Mouse (Mus musculus) ES-Bruce4 (cell line): ENCODE results near the gene Pde3b. TPM values are rescaled to one million over a fixed set of nuclear protein-coding genes. Genes with fewer than 3 reads are reported as not detected.

ENCODE experiments used
- H3K27ac ChIP-seq: 2 replicates; pipeline ENCODE4 v1.5.1; 2012; ENCODE audit warnings: low read length, inconsistent platforms; ENCODE audit not compliant: insufficient read depth
- H3K27me3 ChIP-seq: 2 replicates; pipeline ENCODE4 v1.6.1; 2012; ENCODE audit warnings: mild to moderate bottlenecking, low read length, inconsistent platforms; ENCODE audit not compliant: control insufficient read depth, poor library complexity, insufficient read depth, severe bottlenecking
- H3K36me3 ChIP-seq: 2 replicates; pipeline ENCODE4 v1.6.1; 2012; ENCODE audit warnings: inconsistent platforms, mild to moderate bottlenecking, low read length, moderate library complexity; ENCODE audit not compliant: control insufficient read depth, poor library complexity, insufficient read depth, severe bottlenecking
- H3K4me1 ChIP-seq: one replicate; pipeline ENCODE4 v1.8.1; 2011; ENCODE audit warnings: low read length; ENCODE audit not compliant: control insufficient read depth, insufficient read depth
- H3K4me3 ChIP-seq: 2 replicates; pipeline ENCODE4 v1.5.1; 2011; ENCODE audit warnings: low read depth, mild to moderate bottlenecking, low read length
- H3K9ac ChIP-seq: 2 replicates; pipeline ENCODE4 v1.6.1; 2012; ENCODE audit warnings: low read depth, mild to moderate bottlenecking, inconsistent platforms; ENCODE audit not compliant: poor library complexity, severe bottlenecking
- H3K9me3 ChIP-seq: replicated peaks from 2 replicates; pipeline ENCODE4 v1.6.1; 2012; ENCODE audit warnings: mild to moderate bottlenecking, low read length, inconsistent platforms; ENCODE audit not compliant: control insufficient read depth, poor library complexity, insufficient read depth, severe bottlenecking
- CTCF ChIP-seq: IDR thresholded peaks from one replicate; pipeline ENCODE4 v1.8.1; 2011; ENCODE audit warnings: low read depth, low read length
- EP300 ChIP-seq: IDR thresholded peaks from 2 replicates; pipeline ENCODE4 v1.6.1; 2011; ENCODE audit warnings: low read depth, low read length; ENCODE audit not compliant: insufficient read depth
- POLR2A ChIP-seq: IDR thresholded peaks from one replicate; pipeline ENCODE4 v1.8.1; 2011; ENCODE audit warnings: low read length; ENCODE audit not compliant: insufficient read depth
- polyA plus RNA-seq: library from polyadenylated mRNA; stranded (reverse); fragments of >200 nt; gene quantifications from 2 replicates; pipeline ENCODE4 v1.2.4, GENCODE M21; 2011; ENCODE audit warnings: low read depth; ENCODE audit not compliant: missing spikeins, insufficient read depth, insufficient read length

Gene Pde3b
- polyA plus RNA-seq, 1 experiment = 15.7 TPM

- H3K4me3 ChIP-seq = no peak overlapping the region
- TF ChIP-seq POLR2A = no peak
- TF ChIP-seq EP300 = no peak
- TF ChIP-seq CTCF = no peak
- H3K4me1 ChIP-seq = no peaks in the 10 kb centered on the region
- no peaks in the 10 kb centered on the region for H3K9me3 ChIP-seq
- H3K36me3 ChIP-seq = no peaks in the 10 kb centered on the region
- no peaks in the 10 kb centered on the region for H3K27me3 ChIP-seq
- H3K9ac ChIP-seq = no peak overlapping the region
- H3K27ac ChIP-seq = no peak overlapping the region
Measured at GRCm38 (mm10) chr7:114466358-114466757, 51.3 kb downstream of the Pde3b start.

- no peak overlapping the region for H3K4me3 ChIP-seq
- no peaks in the 10 kb centered on the region for H3K27me3 ChIP-seq
- no peaks in the 10 kb centered on the region for H3K36me3 ChIP-seq
- no peak overlapping the region for H3K27ac ChIP-seq
- H3K9me3 ChIP-seq = no peaks in the 10 kb centered on the region
- no peaks in the 10 kb centered on the region for H3K4me1 ChIP-seq
- H3K9ac ChIP-seq = no peak overlapping the region
- no peak for TF ChIP-seq CTCF
- no peak for TF ChIP-seq EP300
- no peak for TF ChIP-seq POLR2A
Measured at GRCm38 (mm10) chr7:114472471-114472870, 57.4 kb downstream of the Pde3b start.

GRCm38 (mm10) chr7:114474889-114475288 lies 59.8 kb downstream of the Pde3b start:
- no peak overlapping the region for H3K27ac ChIP-seq
- no peaks in the 10 kb centered on the region for H3K27me3 ChIP-seq
- TF ChIP-seq CTCF (no peak), POLR2A (no peak)

GRCm38 (mm10) chr7:114477884-114478283 lies 62.8 kb downstream of the Pde3b start:
- Histone ChIP-seq H3K4me3 (no peak overlapping the region), H3K9ac (no peak overlapping the region), H3K9me3 (no peaks in the 10 kb centered on the region), H3K4me1 (no peaks in the 10 kb centered on the region), H3K27ac (no peak overlapping the region), H3K27me3 (no peaks in the 10 kb centered on the region), H3K36me3 (no peaks in the 10 kb centered on the region)
- no peak for TF ChIP-seq EP300
- no peak for TF ChIP-seq POLR2A
- no peak for TF ChIP-seq CTCF

More at GRCm38 (mm10) chr7:114474889-114475288, 59.8 kb downstream of the Pde3b start:
- Histone ChIP-seq H3K9me3 (no peaks in the 10 kb centered on the region), H3K4me3 (no peak overlapping the region), H3K36me3 (no peaks in the 10 kb centered on the region), H3K4me1 (no peaks in the 10 kb centered on the region), H3K9ac (no peak overlapping the region)

- TF ChIP-seq EP300 = no peak
- TF ChIP-seq CTCF = no peak
- no peak for TF ChIP-seq POLR2A
- H3K9ac ChIP-seq = no peak overlapping the region
Measured at GRCm38 (mm10) chr7:114478901-114479300, 63.8 kb downstream of the Pde3b start.

GRCm38 (mm10) chr7:114479779-114480178 lies 64.7 kb downstream of the Pde3b start:
- Histone ChIP-seq H3K9me3 (no peaks in the 10 kb centered on the region), H3K9ac (no peak overlapping the region), H3K27ac (no peak overlapping the region), H3K27me3 (no peaks in the 10 kb centered on the region), H3K36me3 (no peaks in the 10 kb centered on the region), H3K4me3 (no peak overlapping the region), H3K4me1 (no peaks in the 10 kb centered on the region)
- TF ChIP-seq EP300 = no peak
- no peak for TF ChIP-seq CTCF
- no peak for TF ChIP-seq POLR2A

More at GRCm38 (mm10) chr7:114478901-114479300, 63.8 kb downstream of the Pde3b start:
- H3K36me3 ChIP-seq = no peaks in the 10 kb centered on the region
- no peaks in the 10 kb centered on the region for H3K9me3 ChIP-seq
- H3K4me3 ChIP-seq = no peak overlapping the region
- no peaks in the 10 kb centered on the region for H3K27me3 ChIP-seq
- H3K27ac ChIP-seq = no peak overlapping the region
- no peaks in the 10 kb centered on the region for H3K4me1 ChIP-seq
